Mouse (Mus musculus) left cerebral cortex, postnatal 14 days (tissue): ENCODE results near the gene Gpr68. TPM values are rescaled to one million over a fixed set of nuclear protein-coding genes. Genes with fewer than 3 reads are reported as not detected.

Experiments
- DNase-seq, 2 experiments: peaks; one replicate each; pipeline ENCODE4 v3.0.0; 2021 to 2022; ENCODE audit warnings: low spot score in 2 of 2, mixed read lengths in 1 of 2
- intact Hi-C: fragments of 180-260 bp; cut with DNase I; formaldehyde crosslinking; loops from one replicate; pipeline ENCODE4 v1.15.1; 2025
- long read RNA-seq, 2 experiments: library from polyadenylated mRNA; stranded (forward); transcript quantifications; one replicate each; pipeline ENCODE4 v2.0.0; 2021
- total RNA-seq, 2 experiments: library from RNA; stranded (reverse); gene quantifications; 2 replicates each; pipeline ENCODE4 v1.2.3; 2021

Gene Gpr68
- 1 to 10 TPM; 6.1 to 8.3 TPM for total RNA-seq
- long read RNA-seq, experiment 1, partial matches to known transcripts = 1 of 6 reads
- long read RNA-seq, experiment 1, other reads (novel, unspliced or antisense) = 2 of 6 reads
- long read RNA-seq, experiment 2, partial matches to known transcripts = 2 of 7 reads
- long read RNA-seq, experiment 2, other reads (novel, unspliced or antisense) = 1 of 7 reads

DNA sequence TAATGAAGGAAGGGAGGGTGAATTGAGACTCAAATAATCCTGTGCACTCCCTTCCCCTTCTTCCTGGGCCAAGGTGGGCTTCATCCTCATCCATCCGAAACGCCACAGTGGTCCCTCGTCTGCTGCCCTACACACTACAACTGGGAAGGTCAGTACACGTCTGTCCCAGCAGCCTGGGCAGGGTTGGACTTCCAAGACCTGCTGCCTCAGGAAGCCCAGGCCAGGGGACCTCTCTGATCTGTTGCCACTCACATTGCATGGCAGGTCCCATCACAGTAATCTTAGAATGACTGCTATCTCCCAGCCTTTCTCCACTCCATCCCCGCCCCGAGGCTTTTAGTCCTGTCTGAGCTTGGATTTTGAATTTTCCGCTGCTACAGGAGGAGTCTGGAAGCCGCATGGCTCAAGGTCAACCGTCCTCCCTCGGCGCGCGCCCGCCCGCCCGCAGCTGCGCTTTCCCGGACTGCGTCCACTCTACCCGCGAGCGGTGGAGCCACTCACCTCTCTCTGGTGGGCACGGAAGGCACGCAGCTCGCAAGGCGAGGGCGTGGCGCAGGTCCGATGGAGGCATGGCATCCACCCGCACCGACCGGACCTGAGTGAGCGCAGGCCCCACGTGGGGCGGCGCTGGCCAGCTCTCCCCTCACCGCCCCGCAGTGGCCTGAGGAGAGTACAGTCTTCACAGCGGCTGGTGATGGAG, at the start of gene Gpr68:
Gene Gpr68, minus strand, starts transcription at position 601 of the 700 bp plus-strand sequence.
- intact Hi-C loops = no loop called here
- DNase-seq = peak in 1 of 2 experiments; percentile 10

DNA sequence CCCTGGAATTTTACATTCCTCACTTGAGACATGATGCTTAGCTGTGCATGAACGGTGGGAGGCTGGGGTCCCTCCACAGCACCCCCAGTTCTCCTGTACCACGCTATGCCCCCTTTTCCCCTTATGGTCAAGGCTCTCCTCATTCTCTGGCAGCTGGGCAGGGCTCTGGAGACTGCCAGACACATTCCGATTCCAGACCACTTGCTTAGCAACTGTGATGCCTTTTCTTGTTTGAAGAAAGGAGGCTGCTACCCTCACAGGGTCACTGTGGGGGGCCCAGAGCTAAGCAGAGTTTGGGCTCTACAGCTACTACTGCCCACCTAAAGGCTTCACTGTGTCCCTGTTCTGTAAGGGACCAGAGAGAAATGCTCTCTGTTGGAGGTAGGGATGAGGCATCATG, 49.3 kb upstream of the Gpr68 start:
- no peak for DNase-seq
- intact Hi-C loops = no loop called here

DNA sequence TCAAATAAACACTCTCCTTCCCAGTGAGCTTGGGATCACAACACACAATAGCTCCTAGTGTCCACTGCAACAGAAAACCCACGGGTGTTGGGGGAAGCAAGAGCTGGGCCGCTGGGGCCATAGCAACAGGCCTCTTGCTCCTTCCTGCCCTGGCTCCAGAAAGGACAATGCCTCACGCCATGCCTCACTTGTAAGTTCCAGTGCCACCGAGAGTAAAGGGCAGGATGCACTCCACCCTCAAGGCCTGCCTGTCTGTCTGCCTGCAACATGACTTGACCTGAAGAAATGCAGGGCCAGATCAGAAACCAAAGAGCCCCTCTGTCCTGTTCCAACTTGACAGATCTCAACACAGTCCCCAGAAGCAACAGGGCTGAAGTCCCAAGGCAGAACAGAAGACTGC, 48.8 kb upstream of the Gpr68 start:
- no peak for DNase-seq
- intact Hi-C loops = no loop called here

DNA sequence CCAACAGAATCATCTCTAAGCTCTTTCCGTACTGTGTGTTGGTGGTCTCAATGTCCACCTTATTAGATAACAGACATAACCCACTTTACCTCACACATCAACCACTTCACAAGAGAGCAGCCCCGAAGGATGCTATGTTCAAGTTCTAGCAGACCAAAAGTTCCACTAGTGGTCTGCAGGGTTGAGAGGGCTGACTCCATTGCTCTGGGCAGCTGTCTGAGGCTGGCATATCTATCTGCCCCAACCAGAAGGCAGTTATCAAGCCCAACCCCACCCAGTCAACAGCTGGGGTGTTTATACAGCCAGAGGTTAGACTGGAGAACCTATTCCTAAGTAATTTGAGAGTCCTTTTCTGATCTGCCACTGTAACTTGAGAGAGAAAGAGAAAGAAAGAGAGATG, 48.0 kb upstream of the Gpr68 start:
- DNase-seq = no peak
- intact Hi-C loops = no loop called here

DNA sequence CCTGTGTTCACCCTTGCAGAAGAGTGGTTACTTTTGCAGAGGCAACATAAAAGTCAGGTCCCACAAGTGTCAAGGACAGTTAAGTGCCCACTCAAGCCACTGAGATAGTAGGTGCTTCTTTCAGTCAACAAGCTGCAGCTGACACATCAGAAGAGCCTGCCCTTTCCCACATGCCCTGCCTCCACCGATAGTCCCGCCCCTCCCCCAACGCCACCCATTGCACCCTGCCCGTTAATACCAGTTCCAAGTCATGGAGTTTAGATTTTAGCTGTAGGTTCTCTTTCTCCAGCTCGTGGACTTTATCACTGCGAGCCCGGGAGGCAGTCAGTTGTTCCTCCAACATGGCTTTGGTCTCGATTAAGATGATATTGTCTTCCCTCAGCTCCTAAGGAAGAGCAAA, 45.9 kb upstream of the Gpr68 start:
- DNase-seq = no peak
- intact Hi-C loops = no loop called here

DNA sequence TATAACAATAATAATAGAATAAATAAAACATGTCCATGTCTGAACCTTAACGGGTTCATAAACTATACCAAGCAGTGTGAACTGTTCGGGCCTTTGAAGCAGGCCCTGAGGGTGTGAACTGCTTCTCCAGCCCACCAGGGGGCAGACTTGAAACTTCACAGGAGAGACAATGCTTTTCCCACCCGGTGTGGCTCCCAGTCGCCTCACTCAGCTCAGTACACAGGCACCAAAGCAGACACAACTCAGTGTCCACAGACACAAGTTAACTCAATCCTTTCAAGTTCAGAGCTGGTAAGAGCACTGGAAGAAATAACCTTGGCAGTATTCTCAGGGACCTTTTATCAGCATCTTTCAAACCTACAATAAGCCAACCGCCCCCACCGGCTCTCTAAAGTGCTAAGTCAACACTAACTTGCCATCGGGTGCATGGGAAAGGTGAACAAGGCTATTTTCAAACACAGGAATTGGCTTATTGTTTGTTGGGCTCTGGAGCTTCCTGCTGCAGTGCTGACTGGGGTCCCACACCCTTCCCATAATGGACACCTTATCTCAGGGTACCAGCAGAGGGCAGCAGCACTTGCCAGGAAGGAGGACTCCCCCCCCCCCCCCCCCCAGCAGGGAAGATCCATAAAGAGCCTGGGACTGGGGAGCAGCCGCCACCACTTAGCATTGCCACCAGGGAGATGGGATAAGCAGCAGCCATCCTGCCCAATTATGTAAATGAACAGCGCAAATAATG, 44.4 kb upstream of the Gpr68 start:
- DNase-seq = peak; percentile 82 to 83
- intact Hi-C loops = loop anchor here (1.0 kb wide), 1 partner anchor 77 kb away; the partner anchor contains the start of gene Ccdc88c

DNA sequence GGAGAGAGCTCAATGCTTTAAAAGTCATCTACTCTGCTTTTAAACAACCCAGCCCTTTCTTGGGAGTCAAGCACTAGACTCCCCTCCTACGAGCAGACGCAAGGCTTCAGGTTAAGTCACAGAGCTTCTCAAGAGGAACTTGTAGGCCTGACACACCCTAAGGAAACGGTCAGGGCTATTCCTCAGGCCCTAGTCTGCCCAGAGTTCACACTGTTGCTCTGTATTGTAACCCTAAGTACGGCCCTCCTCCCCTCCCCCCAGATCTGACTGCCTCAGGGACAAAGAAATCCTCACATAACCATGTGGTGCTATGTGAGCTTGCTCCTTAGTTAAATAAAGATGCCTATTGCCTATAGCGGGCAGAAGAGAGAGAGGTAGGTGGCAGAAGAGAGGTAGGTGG, 41.1 kb upstream of the Gpr68 start:
- intact Hi-C loops = no loop called here
- DNase-seq = no peak

DNA sequence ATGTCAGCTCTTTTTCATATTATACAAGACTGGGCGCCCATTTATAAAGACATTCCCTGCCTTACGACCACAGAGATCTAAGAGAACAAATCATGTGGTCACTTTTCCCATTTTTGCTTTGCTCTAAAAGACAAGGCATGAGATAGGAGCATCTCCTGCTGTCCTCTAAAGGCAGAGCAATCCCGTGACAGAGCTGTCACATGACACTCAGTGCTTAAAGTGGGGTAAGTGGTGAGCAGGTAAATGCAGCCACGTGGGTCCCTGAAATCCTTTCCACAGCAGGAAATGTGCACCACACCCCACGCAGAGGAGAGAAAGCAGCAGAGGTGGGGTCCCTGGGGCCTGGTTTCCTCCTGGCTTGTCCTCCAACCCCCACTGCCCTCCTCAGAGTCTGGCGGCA, 40.0 kb upstream of the Gpr68 start:
- intact Hi-C loops = no loop called here
- DNase-seq = no peak

DNA sequence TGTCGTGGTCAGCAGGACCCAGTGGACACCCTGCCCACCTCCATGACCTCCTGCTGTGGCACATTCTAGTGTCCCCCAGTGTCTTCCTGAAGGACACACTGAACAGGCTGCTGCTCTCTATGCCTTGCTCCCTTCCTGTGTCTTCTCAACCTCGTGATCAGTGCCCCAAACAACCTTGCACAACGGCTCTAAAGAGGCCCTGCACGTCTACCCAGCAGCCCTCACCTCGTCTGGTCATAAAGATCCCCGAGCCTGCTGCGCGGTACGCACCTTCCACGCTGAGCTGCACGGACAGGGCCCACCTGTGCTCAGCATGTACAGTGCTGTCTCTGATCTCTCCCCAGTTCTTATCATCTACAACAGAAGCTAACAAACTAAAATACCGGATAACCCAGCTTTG, 38.0 kb upstream of the Gpr68 start:
- intact Hi-C loops = no loop called here
- DNase-seq = no peak

DNA sequence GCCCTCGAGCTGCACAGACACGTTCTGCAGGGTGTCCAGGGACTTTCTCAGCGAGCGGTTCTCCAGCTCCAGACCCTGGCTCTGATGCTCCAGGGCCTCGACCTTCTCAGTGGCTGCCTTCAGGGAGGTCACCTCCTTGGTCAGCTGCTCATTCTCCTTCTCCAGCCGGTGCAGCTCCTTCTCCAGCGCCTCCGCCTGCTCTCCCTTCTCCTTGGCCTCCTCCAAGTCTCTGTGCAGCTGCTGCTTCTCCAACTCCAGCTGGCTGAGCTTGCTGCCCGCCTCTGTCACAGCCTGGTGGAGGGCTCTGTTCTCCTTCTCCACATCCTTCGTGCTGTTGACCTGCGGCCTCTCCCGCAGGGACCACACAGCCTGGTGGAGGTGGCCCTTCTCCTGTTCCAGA, 37.5 kb upstream of the Gpr68 start:
- intact Hi-C loops = no loop called here
- no peak for DNase-seq

DNA sequence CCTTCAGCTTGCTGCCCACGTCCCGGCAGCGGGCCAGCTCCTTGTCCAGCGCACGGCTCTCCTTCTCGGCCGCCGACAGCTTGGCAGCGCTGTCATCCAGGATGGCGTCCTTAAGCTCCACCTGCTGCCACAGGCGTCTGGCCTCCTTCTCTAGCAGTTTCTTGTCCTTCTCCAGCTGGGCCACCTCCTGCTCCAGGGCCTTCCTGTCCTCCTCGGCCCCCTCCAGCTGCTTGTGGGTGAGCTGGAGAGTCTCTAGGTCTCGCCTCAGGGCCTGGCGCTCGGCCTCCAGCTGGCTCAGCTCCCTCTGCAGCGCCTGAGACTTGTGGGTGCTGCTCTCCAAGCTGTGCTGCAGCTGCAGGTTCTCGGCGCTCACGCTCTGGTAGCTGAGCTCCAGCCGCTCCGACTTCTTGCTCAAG, 36.9 kb upstream of the Gpr68 start:
- DNase-seq = no peak
- intact Hi-C loops = no loop called here

DNA sequence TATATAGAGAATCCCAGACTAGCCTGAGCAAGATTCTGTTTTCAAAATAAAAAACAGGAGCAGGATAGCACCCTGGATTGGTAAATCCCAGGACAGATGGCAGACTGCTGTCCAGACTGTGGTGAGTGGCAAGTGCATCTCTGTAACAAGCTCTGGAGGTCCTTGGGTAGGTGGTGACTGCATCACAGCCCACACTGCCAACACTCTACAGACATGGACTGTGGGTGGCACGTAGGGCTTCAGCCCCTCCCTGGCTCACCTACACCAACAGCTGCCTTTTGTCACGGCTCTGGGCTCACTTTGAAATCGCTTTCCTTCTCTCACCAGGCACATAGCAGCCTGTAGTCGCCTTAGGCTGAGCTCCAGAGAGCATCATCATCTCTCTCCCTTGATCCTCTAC, 35.1 kb upstream of the Gpr68 start:
- no peak for DNase-seq
- intact Hi-C loops = no loop called here

DNA sequence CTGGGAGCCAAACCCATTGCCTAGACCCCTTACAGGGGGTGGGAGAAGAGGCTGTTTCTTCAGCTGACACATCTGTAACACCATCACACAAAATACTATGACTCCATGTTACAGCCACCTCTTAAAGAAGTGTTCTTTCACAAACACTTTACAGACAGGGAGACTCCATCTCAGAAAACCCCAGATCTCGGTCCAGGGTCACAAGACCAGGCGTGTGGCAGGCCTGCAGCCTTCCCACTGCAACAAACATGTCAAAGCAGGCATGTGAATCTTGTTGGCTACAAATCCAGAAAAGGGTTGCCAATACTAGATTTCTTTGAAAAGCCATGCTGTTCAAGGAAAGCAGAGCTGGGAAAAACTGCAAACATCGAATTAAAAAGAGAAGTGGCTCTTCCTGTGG, 33.4 kb upstream of the Gpr68 start:
- intact Hi-C loops = no loop called here
- no peak for DNase-seq

DNA sequence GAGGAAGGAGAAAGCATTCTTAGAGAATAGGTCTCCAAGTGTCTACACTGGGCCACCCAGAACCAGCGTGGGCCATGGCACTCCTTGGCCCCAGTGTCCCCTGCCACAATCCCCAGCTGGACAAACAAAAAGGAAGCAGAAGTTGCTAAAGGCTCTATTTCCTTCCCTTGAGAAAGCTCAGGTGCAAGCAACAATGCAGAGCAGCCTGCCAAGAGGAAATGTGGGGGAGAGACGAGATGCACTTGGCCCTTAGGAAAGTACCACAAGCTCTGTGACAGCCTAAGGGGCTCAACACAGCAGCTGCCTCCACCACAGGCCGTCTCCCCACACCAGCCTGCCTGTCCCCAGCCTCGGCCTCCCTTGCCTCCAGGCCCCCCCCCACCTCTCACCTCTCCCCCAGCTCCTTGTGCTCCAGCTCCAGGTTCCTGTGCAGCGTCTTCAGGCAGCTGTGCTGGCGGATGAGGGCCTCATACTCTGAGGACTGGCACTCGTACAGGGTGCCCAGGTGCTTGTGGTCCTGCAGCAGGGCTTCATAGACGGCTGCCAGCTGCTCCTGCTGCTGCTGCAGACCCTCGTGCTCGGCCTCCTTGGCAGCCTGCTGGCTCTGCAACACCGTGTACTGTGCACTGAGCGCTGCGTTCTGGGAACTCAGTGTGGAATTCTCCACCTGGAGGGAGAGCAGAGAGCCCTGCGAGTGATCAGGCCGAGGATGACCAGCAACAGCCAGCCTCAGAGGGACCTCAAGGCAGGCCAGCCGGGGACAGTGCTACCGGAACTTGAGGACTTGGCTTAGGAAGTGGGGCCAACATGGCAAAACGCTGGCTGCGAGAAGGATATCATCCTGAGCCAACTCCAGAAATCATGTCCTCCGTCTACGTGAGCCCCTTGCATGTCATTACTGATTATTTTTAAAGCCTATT, 29.7 kb upstream of the Gpr68 start:
- DNase-seq = no peak
- intact Hi-C loops = loop anchor here (5.0 kb wide), 1 partner anchor 665 kb away; no protein-coding TSS in a partner anchor

DNA sequence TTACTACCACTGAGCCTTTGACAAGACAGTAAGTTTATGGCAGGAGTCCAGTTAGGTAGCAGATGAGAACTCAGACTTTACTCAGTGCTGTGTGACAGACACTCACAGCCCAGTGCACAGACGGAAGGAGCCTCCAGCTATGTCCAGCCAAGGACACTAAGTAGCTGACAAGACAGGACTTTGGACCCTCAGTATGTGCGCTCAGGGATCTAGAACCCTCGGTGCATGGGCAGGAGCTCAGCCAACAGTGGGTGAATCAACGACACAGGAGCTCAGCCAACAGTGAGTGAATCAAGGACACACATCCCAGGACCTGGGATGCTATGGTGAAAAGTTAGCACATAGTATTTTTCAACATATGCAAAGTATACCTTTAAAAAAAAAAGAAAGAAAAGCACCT, 28.7 kb upstream of the Gpr68 start:
- no peak for DNase-seq
- intact Hi-C loops = loop anchor here (1.0 to 5.0 kb wide), 2 partner anchors 93 to 666 kb away; partner anchors contain the start of gene Ccdc88c

DNA sequence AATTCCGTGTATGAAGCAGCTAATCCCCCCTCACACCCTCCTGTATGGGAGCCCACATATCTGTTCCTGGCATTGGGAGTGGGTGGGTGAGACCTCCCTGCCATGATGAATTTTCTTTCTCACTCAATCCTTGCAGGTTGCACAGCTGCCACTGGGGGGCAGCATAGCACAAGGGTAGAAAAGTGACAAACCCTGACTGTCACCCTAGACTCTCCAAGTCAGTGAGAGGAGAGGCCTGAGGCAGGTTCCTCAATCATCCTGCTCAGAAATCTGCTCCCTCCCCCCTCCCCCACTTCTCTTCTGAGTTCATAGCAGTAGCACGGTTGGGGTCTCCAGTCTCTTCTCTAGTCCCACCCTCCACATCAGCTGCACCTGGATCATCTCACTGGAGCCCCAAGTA, 28.1 kb upstream of the Gpr68 start:
- DNase-seq = peak; percentile 81 to 85
- intact Hi-C loops = loop anchor here (1.0 to 5.0 kb wide), 2 partner anchors 93 to 666 kb away; partner anchors contain the start of gene Ccdc88c

DNA sequence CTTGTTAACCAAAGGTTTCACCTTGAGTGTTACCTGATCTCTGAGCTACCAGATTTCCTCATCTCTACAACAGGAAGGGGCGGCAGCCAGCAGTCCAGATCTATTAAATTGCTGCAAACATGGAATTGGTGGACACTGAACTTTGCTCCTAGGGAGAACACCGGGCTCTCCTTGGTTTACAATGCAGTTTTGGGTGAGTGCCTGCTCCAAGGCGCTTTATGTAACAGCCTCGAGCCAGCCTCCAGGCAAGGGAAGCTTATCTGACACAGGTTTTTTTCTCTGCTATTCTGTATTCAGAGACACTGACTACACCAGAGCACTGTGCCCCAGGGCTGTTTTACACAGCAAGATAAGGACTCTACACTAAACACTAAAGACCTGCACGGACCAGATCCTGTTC, 26.8 kb upstream of the Gpr68 start:
- intact Hi-C loops = loop anchor here (5.0 kb wide), 1 partner anchor 668 kb away; no protein-coding TSS in a partner anchor
- DNase-seq = no peak

DNA sequence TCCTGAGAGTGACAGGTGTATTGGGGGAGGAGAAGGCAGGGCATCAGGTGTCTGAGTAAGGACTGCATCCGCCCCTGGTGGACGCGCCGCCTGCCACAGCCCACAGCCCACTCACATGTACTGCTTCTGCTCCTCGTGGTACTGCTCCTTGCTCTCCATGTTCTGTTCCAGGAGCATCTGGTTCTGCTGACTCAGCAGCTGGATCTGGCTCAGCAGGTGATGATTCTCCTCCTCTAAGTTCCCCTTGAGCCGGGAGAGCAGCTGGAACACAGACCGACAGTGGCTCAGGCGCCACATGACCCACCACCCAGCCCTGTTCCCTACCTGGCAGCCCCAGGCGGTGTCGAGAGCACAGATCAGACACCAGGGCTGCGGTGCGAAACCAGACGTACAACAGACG, 23.7 kb upstream of the Gpr68 start:
- no peak for DNase-seq
- intact Hi-C loops = no loop called here

DNA sequence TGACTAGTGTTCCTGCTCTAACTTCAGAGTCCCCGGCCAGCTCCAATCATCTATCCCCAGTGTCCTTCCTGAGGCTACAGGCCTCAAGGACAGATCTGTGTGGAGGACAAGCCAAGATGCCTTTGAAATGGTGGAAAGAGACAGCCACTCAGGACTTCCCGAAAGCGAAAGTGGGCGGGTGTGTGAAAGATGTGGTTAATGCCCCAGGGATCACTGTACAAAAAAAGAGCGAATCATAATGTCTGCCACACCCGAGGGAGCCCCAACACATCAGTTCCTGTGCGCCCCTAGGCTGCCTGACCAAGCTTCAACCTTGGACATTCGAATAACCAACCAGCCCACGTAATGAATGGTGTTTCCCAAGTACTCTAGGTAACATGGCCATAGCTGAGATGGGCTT, 20.3 kb upstream of the Gpr68 start:
- intact Hi-C loops = loop anchor here (5.0 to 10.0 kb wide), 2 partner anchors 351 to 763 kb away; no protein-coding TSS in a partner anchor
- DNase-seq = no peak
